Mouse (Mus musculus) bone marrow macrophage, adult 2 months (primary cell): ENCODE data around the gene Car9.

ENCODE experiments used
- CTCF ChIP-seq: IDR thresholded peaks from 2 replicates; pipeline ENCODE4 v1.5.1; 2012; ENCODE audit warnings: low read depth, mild to moderate bottlenecking, low read length, moderate library complexity
- POLR2A ChIP-seq: IDR thresholded peaks from 2 replicates; pipeline ENCODE4 v1.6.1; 2012; ENCODE audit warnings: mild to moderate bottlenecking, low read depth, low read length, borderline replicate concordance

DNA sequence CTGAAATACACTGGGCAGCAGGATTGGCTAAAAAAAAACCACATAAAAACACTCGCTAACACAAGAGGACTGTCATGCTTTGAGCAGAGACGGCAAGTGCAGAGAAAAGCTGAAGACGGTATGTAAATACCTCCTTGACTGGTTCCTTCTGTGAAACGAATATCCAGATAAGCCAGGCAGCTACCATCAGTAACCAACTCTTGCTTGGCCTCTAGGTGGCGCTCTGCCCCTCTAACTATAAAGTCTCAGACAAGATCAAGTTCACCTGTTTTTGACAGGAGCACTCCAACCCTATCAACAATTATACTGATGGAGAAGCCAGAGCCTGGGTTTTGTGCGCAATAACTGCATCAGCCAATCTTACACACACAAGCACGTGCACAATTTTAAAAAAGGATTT lies 23.8 kb downstream of the Car9 start:
- 0 out of 2 replicates have a peak, but pooled peaks have one; percentile 19 for TF ChIP-seq CTCF
- no peak for TF ChIP-seq POLR2A
